Mouse (Mus musculus): ENCODE results near the gene Cdh18.
"Not testable (repeated sequence)": the region's sequence is repeated elsewhere in the genome, so short reads cannot be mapped to it uniquely, and the experiment has no call there.

The Cdh18 gene

GRCm38 (mm10) chr15:22548711-22549271 is at the start of gene Cdh18:
Gene Cdh18 (plus strand): TSS chr15:22549022.
- DNase-seq, result no peak

- DNase-seq, result no peak
Measured at GRCm38 (mm10) chr15:22511271-22511670, 37.6 kb upstream of the Cdh18 start.

- no peak for DNase-seq
Measured at GRCm38 (mm10) chr15:22535828-22536227, 13.0 kb upstream of the Cdh18 start.

DNA sequence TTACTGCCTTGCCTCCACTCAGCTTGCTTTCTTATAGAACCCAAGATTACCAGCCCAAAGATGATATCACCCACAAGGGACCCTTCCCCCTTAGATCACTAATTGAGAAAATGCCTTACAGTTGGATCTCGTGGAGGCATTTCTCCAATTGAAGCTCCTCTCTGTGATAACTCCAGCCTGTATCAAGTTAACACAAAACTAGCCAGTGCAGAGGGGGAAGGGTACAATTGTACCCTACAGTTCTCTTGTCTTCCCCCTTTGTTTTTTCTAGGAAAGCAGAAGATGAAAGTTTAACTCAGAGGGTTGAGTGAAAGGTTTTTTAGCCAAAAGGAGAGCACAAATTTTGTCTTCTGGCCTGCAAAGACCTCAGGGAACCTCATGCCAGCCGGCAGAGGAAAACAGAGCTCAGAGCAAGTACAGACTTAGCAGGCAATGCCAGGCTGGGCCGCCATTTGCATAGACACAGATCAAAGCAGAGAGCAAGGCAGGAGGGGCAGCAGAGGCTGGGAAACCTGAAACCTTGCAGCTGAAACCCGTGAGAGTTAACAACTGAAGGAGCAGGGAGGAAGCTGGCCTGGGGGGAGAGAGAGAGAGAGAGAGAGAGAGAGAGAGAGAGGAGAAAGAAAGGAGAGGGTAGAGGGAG is 29.3 kb downstream of the Cdh18 start:
- no peak for DNase-seq

- DNase-seq, result no peak
Measured at GRCm38 (mm10) chr15:22578617-22578990, 29.8 kb downstream of the Cdh18 start.

DNA sequence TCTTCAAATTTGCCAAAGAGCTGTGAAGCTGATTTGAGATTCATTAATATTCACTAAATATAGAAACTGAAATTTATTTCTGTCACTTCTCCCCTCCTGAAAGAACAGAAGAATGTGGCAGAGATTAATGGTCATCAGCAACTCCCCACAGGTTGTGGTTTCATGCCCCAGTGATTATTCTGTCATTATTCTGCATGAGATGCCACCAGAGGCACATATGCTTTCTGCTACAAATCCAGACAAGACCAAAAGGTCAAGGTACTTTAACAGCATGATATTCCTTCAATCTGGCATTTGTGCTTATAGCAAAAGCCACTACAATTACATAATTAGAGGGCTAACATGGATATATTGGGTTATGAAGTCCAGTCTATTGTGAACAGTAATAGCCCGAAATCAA is 35.8 kb downstream of the Cdh18 start:
- no peak for DNase-seq

DNA sequence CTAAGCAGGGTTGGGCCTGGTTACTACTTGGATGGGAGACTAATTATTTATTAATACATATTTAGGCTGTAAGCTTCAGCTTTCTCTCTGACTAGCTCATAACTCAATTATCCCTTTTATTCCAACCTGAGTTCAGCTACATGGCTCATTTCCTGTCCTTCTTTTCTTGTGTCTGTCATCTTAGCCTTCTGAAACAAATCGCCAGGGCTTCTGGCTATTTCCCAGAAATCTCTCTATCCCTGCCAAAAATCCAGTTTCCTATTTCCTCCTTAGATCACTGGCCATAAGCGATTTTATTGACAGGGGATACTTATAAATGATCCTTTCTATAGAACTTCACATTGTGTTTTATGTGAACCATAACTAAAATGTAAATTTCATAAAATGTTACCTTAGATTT is 167.6 kb downstream of the Cdh18 start:
- no peak for DNase-seq

DNA sequence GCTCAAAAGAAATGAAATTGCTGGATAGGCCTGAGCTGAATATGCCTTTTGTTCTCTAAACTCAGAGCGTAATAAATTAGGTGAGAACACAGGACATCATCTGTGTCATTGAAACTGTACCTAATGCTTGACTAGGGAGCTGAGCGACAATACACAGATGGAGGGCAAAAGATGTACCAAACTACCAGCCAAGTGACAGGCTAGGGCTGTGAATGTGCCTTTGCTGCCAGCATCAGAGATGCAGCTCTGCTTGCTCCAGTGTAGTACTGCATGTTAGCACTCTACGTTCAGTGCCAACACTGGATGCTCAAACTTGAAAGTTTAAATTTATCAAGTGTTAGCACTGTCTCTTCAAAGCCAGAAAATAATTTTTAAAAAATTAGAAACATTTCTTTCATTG is 168.9 kb downstream of the Cdh18 start:
- no peak for DNase-seq

- DNase-seq, result no peak
Measured at GRCm38 (mm10) chr15:22726574-22726973, 177.8 kb downstream of the Cdh18 start.

DNA sequence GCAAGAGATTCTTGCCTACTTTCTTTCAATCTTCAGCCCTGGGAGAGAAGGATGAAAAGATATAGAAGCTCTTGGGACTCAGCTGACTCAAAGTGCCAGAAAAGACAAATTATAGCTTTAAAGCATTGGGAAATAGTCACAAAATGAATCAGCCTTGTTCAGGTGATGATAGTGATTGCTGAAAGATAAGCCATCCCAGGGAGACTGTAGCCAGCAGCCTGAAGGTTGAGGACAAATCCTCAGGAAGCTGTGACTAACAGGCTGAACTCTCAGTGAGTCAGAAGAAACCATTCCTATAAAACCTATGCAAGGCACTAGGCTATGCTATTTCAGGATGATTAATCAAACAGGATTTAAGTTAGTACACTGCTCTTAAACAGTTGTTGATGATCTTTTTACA is 184.2 kb downstream of the Cdh18 start:
- DNase-seq, result no peak

- DNase-seq, result no peak
Measured at GRCm38 (mm10) chr15:22736165-22736564, 187.3 kb downstream of the Cdh18 start.

- DNase-seq, result not testable (repeated sequence)
Measured at GRCm38 (mm10) chr15:22761257-22761656, 212.4 kb downstream of the Cdh18 start.

GRCm38 (mm10) chr15:22766591-22766990 is 217.8 kb downstream of the Cdh18 start:
- DNase-seq, result not testable (repeated sequence)

- DNase-seq, result no peak
Measured at GRCm38 (mm10) chr15:22776346-22776745, 227.5 kb downstream of the Cdh18 start.

- no peak for DNase-seq
Measured at GRCm38 (mm10) chr15:22789696-22790095, 240.9 kb downstream of the Cdh18 start.

GRCm38 (mm10) chr15:22791791-22792190 is 243.0 kb downstream of the Cdh18 start:
- DNase-seq, result no peak

DNA sequence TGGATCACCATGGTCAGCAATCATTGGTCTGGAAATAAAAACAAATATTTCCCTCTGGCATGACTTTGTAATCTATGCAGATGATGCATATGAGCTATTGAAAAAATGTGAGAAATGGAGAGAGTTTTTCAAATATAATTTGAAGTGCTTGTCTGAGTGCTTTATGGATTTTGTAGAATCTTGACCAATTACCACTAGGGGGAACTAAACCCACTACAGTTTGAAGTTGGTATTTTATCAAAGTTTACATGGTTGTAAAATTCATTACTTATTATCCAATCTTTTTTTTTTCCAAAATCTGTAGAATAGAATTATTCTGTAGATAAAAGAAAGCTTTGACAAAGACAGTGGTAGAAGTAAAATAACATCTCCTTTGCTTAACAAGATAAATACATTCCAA is 284.3 kb downstream of the Cdh18 start:
- DNase-seq, result no peak

- no peak for DNase-seq
Measured at GRCm38 (mm10) chr15:22837173-22837572, 288.4 kb downstream of the Cdh18 start.

DNA sequence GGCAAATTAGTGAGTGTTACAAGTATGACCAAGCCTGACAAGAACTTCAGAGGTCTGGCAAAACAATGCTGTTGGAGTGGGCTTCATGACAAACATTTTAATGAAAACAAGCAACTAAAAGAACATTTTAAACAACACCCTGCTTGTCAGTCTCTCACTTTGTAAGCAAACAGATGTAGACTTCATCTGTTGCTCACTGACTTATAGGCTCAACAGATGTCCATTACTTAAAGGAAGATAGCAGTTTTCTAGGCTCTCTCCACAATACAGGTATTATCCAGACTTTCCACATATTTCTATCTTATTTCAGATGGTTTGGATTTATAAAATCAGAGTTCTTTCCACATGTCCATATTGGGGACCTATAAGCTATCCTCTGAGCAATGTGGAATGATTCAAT is 308.9 kb downstream of the Cdh18 start:
- no peak for DNase-seq

DNA sequence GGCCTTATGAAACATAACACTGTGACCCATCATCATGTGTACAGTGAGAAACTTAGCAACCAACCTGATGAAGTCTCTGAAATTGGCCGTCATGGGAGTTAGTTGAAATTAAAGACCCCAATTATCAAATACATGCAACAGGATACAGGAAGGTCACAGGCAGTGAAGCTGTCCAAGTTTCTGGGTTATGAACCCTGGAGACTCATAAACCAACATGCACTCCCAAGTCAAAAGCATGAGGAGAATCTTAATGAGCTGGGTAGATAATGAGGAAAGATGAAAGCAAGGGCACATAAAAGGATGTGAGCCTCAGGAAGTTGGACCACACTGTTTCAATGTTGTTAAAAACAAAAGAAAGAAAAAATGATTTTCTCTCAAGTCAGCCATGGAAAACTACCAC is 321.9 kb downstream of the Cdh18 start:
- no peak for DNase-seq

DNA sequence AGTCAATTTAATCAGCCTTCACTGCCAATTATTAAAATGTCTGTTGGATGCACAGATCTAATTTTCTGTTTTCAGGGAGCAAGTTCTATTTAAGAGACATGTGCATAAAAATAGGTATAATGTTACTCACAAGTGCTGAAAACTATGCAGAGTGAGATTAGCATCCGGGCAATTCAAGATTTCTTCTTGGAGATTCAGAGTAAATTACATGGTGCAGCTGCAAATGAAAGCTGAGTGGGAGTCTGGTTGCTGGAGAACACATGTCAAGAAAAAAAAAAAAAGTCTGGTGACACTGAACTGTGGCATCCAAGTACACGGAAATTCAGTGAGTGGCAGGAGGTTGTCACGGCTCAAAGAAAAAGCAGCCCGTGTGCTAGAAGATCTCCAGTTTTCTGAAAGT is 348.9 kb downstream of the Cdh18 start:
- DNase-seq, result no peak

DNA sequence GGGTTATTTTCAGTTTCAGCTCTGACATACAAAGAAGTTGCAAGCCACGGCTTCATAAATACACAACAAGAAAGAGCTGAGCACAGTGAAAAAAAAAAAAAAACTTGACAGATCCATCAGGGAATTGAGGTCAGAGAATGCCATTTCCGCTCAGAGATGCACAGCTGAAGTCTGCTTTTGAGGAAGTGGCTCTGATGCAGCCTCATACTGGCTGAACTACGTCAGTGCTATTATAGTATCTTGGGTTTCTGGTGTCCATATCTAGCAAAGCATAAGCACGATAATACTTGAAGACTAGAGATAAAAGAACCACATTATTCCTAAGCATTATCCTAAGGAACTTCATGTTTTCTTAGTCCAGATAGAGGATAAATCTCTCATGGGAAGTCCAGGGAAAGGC is 349.4 kb downstream of the Cdh18 start:
- DNase-seq, result no peak

- no peak for DNase-seq
Measured at GRCm38 (mm10) chr15:22914444-22914843, 365.6 kb downstream of the Cdh18 start.

GRCm38 (mm10) chr15:22934293-22934692 is 385.5 kb downstream of the Cdh18 start:
- DNase-seq, result no peak

- no peak for DNase-seq
Measured at GRCm38 (mm10) chr15:22947234-22947633, 398.4 kb downstream of the Cdh18 start.

All from thymus, postnatal 4 days (tissue).